Mouse (Mus musculus) liver, adult 2 months (tissue): ENCODE measurements around the gene Lrfn2. TPM values are rescaled to one million over a fixed set of nuclear protein-coding genes. Genes with fewer than 3 reads are reported as not detected.
A peak's percentile ranks its signal among the peaks of the same experiment; 100 is the strongest.

Source experiments
- DNase-seq: peaks from one replicate; pipeline ENCODE4 v3.0.0-alpha.2; 2011; ENCODE audit warnings: low read depth, low spot score; ENCODE audit errors: extremely low read depth
- H3K27ac ChIP-seq: fragments of 200-500 bp; replicated peaks from 2 replicates; pipeline ENCODE4 v1.5.1; 2012; ENCODE audit warnings: low read depth, mild to moderate bottlenecking, control low read depth, inconsistent platforms, low read length; ENCODE audit not compliant: insufficient read depth
- H3K27me3 ChIP-seq: fragments of 200-500 bp; 2 replicates; pipeline ENCODE4 v1.6.1; 2012; ENCODE audit warnings: mild to moderate bottlenecking, moderate library complexity, low read length, inconsistent platforms; ENCODE audit not compliant: control insufficient read depth, insufficient read depth
- H3K36me3 ChIP-seq: fragments of 200-500 bp; 2 replicates; pipeline ENCODE4 v1.6.1; 2012; ENCODE audit warnings: low read length, inconsistent platforms; ENCODE audit not compliant: control insufficient read depth, insufficient read depth
- H3K4me1 ChIP-seq: fragments of 200-500 bp; 2 replicates; pipeline ENCODE4 v1.6.1; 2011; ENCODE audit warnings: low read length; ENCODE audit not compliant: control insufficient read depth, insufficient read depth
- H3K4me3 ChIP-seq: fragments of 200-500 bp; 2 replicates; pipeline ENCODE4 v1.5.1; 2011; ENCODE audit warnings: low read depth, mild to moderate bottlenecking, control low read depth, low read length, moderate library complexity; ENCODE audit not compliant: insufficient read depth
- H3K79me2 ChIP-seq: fragments of 200-500 bp; 2 replicates; pipeline ENCODE4 v1.6.1; 2012; ENCODE audit warnings: inconsistent platforms, mild to moderate bottlenecking, low read length, moderate library complexity; ENCODE audit not compliant: control insufficient read depth, insufficient read depth
- H3K9ac ChIP-seq: fragments of 200-500 bp; 2 replicates; pipeline ENCODE4 v1.6.1; 2012; ENCODE audit warnings: low read depth, mild to moderate bottlenecking, control low read depth, inconsistent platforms, low read length
- CTCF ChIP-seq: fragments of 200-500 bp; IDR thresholded peaks from 2 replicates; pipeline ENCODE4 v1.5.1; 2011; ENCODE audit warnings: low read depth, low read length, control low read depth
- POLR2A ChIP-seq: fragments of 200-500 bp; IDR thresholded peaks from 2 replicates; pipeline ENCODE4 v1.6.1; 2011; ENCODE audit warnings: low read length, control low read depth; ENCODE audit not compliant: insufficient read depth; ENCODE audit errors: extremely low read depth
- WGBS: fragments of 180-500 bp; shearing (Covaris S2); methylation state at CpG from one replicate; pipeline ENCODE4 v1.1.7; 2018; 5-methylcytosine and 5-hydroxymethylcytosine counted together
- polyA plus RNA-seq: library from polyadenylated mRNA; depleted of rRNA; stranded (reverse); fragments of >200 nt; gene quantifications from 2 replicates; pipeline ENCODE4 v1.2.3, GENCODE M21; 2012
- total RNA-seq: library from RNA; depleted of rRNA; stranded (reverse); fragments of >200 nt; gene quantifications from 2 replicates; pipeline ENCODE4 v1.2.3, GENCODE M21; 2014

Lrfn2 gene
- total and polyA plus RNA-seq, 2 experiments, result not detected

- H3K79me2 ChIP-seq, result no peaks in the 10 kb centered on the region
- no peak overlapping the region for H3K9ac ChIP-seq
- H3K27ac ChIP-seq, result no peak overlapping the region
- no peaks in the 10 kb centered on the region for H3K4me1 ChIP-seq
- no peaks in the 10 kb centered on the region for H3K36me3 ChIP-seq
- no peak overlapping the region for H3K4me3 ChIP-seq
- TF ChIP-seq POLR2A, result no peak
- TF ChIP-seq CTCF, result no peak
- no peak for DNase-seq
- no peaks in the 10 kb centered on the region for H3K27me3 ChIP-seq
- WGBS, result 84% methylated on average over 8 of the region's 8 CpGs
These were observed 129.0 kb downstream of the Lrfn2 start for GRCm38 (mm10) chr17:49061141-49061540.

DNA sequence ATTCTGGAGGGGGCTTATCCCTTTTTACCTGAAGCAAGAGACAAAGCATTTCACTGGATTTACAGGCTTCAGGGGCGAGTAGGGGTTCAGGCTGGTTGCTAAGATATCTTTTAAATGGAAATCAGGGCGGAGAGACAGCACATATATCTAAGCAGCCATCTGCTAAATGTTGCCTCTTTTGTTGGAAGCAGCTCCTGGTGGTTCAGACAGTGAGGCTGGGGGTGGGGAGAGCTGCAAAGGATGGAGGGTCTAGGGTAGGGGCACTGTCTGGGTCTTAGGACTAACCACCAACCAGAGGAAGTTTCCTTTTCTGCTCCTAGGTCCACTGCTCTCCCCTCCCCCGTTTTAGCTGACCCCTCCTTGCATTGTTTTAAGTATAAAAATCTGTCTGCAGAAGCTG lies 131.6 kb downstream of the Lrfn2 start:
- no peak overlapping the region for H3K4me3 ChIP-seq
- no peaks in the 10 kb centered on the region for H3K36me3 ChIP-seq
- no peak overlapping the region for H3K9ac ChIP-seq
- no peak for DNase-seq
- 40% methylated on average over 3 of the region's 3 CpGs for WGBS
- H3K27me3 ChIP-seq, result no peaks in the 10 kb centered on the region
- no peak overlapping the region for H3K27ac ChIP-seq
- TF ChIP-seq CTCF, result no peak
- no peak for TF ChIP-seq POLR2A
- no peaks in the 10 kb centered on the region for H3K4me1 ChIP-seq
- H3K79me2 ChIP-seq, result no peaks in the 10 kb centered on the region

DNA sequence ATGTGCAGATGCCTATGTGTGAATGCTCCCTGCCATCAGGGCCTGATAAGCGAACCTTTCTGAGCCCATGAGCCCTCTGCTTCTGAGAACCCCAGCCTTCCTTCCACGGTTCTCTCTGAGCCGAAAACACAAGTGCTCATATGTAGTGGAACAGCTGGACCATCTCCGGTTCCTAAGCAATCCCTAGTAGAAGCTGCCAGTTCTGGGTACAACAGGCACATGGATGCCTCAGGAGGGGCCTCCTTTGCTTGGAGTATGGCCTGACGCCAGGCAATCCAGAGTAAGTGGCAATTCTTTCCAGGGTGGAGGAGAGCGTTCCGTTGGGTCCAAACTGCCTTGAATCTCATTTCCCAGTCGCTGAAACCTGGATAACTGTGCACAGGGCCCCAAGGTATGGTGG lies 132.3 kb downstream of the Lrfn2 start:
- H3K4me1 ChIP-seq, result no peaks in the 10 kb centered on the region
- H3K79me2 ChIP-seq, result no peaks in the 10 kb centered on the region
- WGBS, result 84% methylated on average over 8 of the region's 8 CpGs
- TF ChIP-seq CTCF (no peak), POLR2A (no peak)
- no peak for DNase-seq
- H3K9ac ChIP-seq, result no peak overlapping the region
- H3K36me3 ChIP-seq, result no peaks in the 10 kb centered on the region
- no peak overlapping the region for H3K4me3 ChIP-seq
- no peak overlapping the region for H3K27ac ChIP-seq
- no peaks in the 10 kb centered on the region for H3K27me3 ChIP-seq

DNA sequence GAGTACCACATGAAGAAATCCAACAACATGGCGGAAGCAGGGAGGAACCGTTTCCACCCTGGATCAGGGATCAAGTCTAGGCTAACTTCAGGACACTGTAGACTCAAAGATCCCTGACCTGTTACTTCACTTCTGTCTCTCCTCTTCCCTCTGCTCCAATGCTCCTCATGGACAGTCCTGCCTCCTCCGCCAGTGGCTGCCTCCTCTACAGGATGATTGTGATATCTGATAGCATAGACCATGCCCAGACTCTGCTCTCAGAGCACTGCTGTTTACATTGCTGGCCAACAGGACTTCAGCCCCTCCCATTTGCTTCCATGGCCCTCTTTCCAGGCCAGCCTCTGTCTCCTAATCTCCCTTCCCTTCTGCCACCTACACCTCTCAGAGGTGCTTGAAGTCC lies 132.9 kb downstream of the Lrfn2 start:
- TF ChIP-seq CTCF (no peak), POLR2A (no peak)
- WGBS, result 67% methylated on average over 3 of the region's 3 CpGs

GRCm38 (mm10) chr17:49066748-49067147 lies 134.6 kb downstream of the Lrfn2 start:
- WGBS, result 62% methylated on average over 6 of the region's 6 CpGs

More for the DNA sequence above, 132.9 kb downstream of the Lrfn2 start:
- Histone ChIP-seq H3K36me3 (no peaks in the 10 kb centered on the region), H3K79me2 (no peaks in the 10 kb centered on the region), H3K27ac (no peak overlapping the region), H3K27me3 (no peaks in the 10 kb centered on the region), H3K4me3 (no peak overlapping the region), H3K9ac (no peak overlapping the region), H3K4me1 (no peaks in the 10 kb centered on the region)
- DNase-seq, result no peak

DNA sequence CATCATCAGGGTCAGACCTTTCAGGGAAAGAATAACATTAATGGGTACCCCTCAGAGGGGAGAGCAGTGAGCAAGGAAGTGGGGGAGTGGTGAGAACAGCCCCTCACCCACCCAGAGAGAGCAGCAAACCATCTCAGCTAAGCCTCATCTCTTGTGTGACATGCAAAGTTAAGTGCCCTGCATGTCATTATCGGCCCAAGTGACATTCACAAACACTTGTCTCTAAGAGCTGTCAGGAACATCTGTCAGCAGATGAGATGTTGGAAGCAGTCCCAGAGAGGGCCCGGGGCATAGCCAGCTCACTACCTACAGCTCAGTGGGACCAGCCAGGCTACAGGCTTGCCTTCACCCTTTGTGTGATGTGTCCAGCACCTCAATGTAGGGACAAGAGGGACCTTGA lies 146.0 kb downstream of the Lrfn2 start:
- Histone ChIP-seq H3K27me3 (no peaks in the 10 kb centered on the region), H3K27ac (no peak overlapping the region), H3K36me3 (no peaks in the 10 kb centered on the region), H3K79me2 (no peaks in the 10 kb centered on the region), H3K4me3 (no peak overlapping the region), H3K9ac (no peak overlapping the region), H3K4me1 (no peaks in the 10 kb centered on the region)
- 35% methylated on average over 2 of the region's 2 CpGs for WGBS
- DNase-seq, result no peak
- TF ChIP-seq CTCF (no peak), POLR2A (no peak)

More at GRCm38 (mm10) chr17:49066748-49067147, 134.6 kb downstream of the Lrfn2 start:
- no peaks in the 10 kb centered on the region for H3K27me3 ChIP-seq
- no peaks in the 10 kb centered on the region for H3K4me1 ChIP-seq
- no peaks in the 10 kb centered on the region for H3K36me3 ChIP-seq
- H3K9ac ChIP-seq, result no peak overlapping the region
- H3K79me2 ChIP-seq, result no peaks in the 10 kb centered on the region
- peak; percentile 19; the same call in 1 of the 2 replicates for TF ChIP-seq CTCF
- no peak for TF ChIP-seq POLR2A
- no peak for DNase-seq
- H3K4me3 ChIP-seq, result no peak overlapping the region
- no peak overlapping the region for H3K27ac ChIP-seq
